Mouse (Mus musculus) intestine, embryonic 14.5 days (tissue): ENCODE results near the gene Fnbp4. TPM values are rescaled to one million over a fixed set of nuclear protein-coding genes. Genes with fewer than 3 reads are reported as not detected.

Experiments
- ATAC-seq: fragments of 200-750 bp; cut with Nextera tagmentation; replicated peaks from 2 replicates; pipeline ENCODE4 v1.8.0; 2017; ENCODE audit warnings: low read depth, moderate number of reproducible peaks, moderate TSS enrichment, moderate library complexity; ENCODE audit not compliant: low FRiP score, low TSS enrichment
- DNase-seq: peaks from one replicate; pipeline ENCODE4 v3.0.0-alpha.2; 2018; ENCODE audit warnings: low spot score
- H3K27ac ChIP-seq: fragments of 300-500 bp; sonication (generic); 2 replicates; pipeline ENCODE4 v1.5.1; 2014; ENCODE audit warnings: low read depth, mild to moderate bottlenecking, control low read depth
- H3K27me3 ChIP-seq: fragments of 300-500 bp; sonication (generic); replicated peaks from 2 replicates; pipeline ENCODE4 v1.6.1; 2014; ENCODE audit warnings: low read length, control low read depth; ENCODE audit not compliant: control insufficient read depth, insufficient read depth
- H3K36me3 ChIP-seq: fragments of 300-500 bp; sonication (generic); 2 replicates; pipeline ENCODE4 v1.6.1; 2014; ENCODE audit warnings: low read length, control low read depth; ENCODE audit not compliant: control insufficient read depth, insufficient read depth
- H3K4me1 ChIP-seq: fragments of 300-500 bp; sonication (generic); replicated peaks from 2 replicates; pipeline ENCODE4 v1.6.1; 2014; ENCODE audit warnings: low read length, control low read depth, mixed read lengths; ENCODE audit not compliant: control insufficient read depth, insufficient read depth
- H3K4me2 ChIP-seq: fragments of 300-500 bp; sonication (generic); 2 replicates; pipeline ENCODE4 v1.6.1; 2014; ENCODE audit warnings: low read length
- H3K4me3 ChIP-seq: fragments of 300-500 bp; sonication (generic); 2 replicates; pipeline ENCODE4 v1.5.1; 2014; ENCODE audit warnings: low read depth, low read length, control low read depth, mixed read lengths
- H3K9ac ChIP-seq: fragments of 300-500 bp; sonication (generic); 2 replicates; pipeline ENCODE4 v1.6.1; 2014; ENCODE audit warnings: mild to moderate bottlenecking, low read length
- H3K9me3 ChIP-seq: fragments of 300-500 bp; sonication (generic); 2 replicates; pipeline ENCODE4 v1.6.1; 2016; ENCODE audit warnings: low read length, control low read depth; ENCODE audit not compliant: control insufficient read depth
- WGBS: fragments of 180-500 bp; shearing (Covaris S2); extraction: QIAGEN DNeasy Blood & Tissue Kit; methylation state at CpG from one replicate; pipeline ENCODE4 v1.1.7; 2014; 5-methylcytosine and 5-hydroxymethylcytosine counted together
- polyA plus RNA-seq: library from polyadenylated mRNA; unstranded; fragments of >200 nt; fragmentation: Nextera tagmentation; extraction: Ambion mirVana; gene quantifications from 2 replicates; pipeline ENCODE4 v1.2.1, GENCODE M21; 2014

Gene Fnbp4
- polyA plus RNA-seq = 87.7 and 99.3 TPM in 2 replicates

DNA sequence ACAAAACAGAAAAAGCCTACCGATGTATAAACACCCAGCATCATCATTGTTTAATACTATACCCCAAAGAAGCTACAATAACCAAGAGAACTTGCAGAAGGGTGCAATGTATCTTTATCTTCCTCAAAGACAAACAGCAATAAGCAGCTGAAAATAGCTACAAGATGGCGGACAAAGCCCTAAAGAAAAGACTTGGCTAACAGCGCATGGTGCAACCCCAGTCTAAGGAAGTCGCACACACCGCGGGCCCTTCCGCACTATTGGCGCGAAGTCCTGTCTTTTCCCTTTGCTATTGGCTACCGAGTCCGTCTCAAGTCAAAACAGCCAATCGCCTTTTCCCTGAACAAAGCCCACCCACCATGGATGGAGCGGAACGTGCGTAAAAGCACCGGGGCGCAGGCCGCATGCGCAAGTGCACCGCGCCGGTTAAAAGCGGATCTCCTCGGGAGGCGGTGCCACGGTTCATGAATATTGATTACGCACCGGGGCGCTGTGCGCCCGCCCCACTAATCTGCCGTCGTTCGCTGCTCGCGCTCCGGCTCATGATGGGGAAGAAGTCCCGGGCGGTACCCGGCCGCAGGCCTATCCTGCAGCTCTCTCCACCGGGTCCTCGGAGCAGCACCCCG lies at the start of gene Fnbp4:
Gene Fnbp4, plus strand, starts transcription at position 318 of the 626 bp plus-strand sequence.
- peak within 1 kb of the TSS; percentile 96 for H3K9ac ChIP-seq
- H3K9me3 ChIP-seq = no peaks in the 10 kb centered on the region
- H3K4me2 ChIP-seq = peak within 1 kb of the TSS; percentile 88
- under 1% methylated on average over 44 of the region's 44 CpGs for WGBS
- H3K36me3 ChIP-seq = peaks cover 26% of the 10 kb centered on the region
- H3K4me1 ChIP-seq = peaks cover 10% of the 10 kb centered on the region; the same call in 1 of the 2 replicates
- peak; percentile 95 for DNase-seq
- H3K27ac ChIP-seq = peak within 1 kb of the TSS; percentile 96
- H3K4me3 ChIP-seq = peak within 1 kb of the TSS; percentile 97
- ATAC-seq = peak; percentile 99
- H3K27me3 ChIP-seq = no peaks in the 10 kb centered on the region

DNA sequence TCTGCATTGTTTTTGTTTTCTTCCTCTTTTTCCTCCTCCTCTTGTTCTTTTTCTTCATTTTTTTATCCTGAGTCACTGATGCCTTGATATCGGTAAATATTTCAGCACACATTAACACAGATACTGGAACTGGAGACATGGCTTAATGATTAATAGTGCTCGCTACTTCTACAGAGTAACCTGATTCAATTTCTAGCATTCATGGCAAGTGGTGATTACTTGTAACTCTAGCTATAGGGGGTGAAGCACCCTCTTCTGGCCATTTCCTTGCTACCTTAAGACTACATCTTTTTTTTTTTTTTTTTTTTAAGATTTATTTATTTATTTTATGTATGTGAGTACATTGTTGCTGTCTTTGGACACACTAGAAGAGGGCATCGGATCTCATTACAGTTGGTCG lies 44.2 kb upstream of the Fnbp4 start:
- ATAC-seq = no peak
- 90% methylated on average over 4 of the region's 4 CpGs for WGBS
- H3K9me3 ChIP-seq = no peaks in the 10 kb centered on the region
- H3K4me2 ChIP-seq = no peak overlapping the region
- H3K27ac ChIP-seq = no peak overlapping the region
- H3K27me3 ChIP-seq = no peaks in the 10 kb centered on the region
- H3K4me1 ChIP-seq = no peaks in the 10 kb centered on the region
- peaks cover 96% of the 10 kb centered on the region for H3K36me3 ChIP-seq
- no peak for DNase-seq
- no peak overlapping the region for H3K9ac ChIP-seq
- no peak overlapping the region for H3K4me3 ChIP-seq

DNA sequence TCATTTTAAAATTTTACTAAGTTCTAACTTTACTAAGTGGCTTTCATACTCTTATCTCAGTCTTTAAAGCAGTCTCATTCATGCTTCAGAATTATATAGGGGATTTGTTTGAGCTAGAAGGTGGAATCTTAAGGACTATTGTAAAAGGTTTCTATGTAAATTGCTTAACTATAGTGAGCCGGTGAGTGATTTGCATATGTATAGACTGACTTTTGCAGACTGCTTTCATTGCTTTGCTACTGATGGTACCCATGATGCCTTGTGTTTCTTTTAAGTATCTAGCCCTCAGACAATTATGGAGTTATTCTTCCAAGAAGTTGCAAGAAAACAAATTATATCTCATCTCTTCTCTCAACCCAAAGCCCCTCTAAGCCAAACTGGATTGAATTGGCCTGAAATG lies 36.6 kb upstream of the Fnbp4 start:
- Histone ChIP-seq H3K9me3 (no peaks in the 10 kb centered on the region), H3K27ac (no peak overlapping the region), H3K27me3 (no peaks in the 10 kb centered on the region), H3K4me3 (no peak overlapping the region), H3K4me1 (no peaks in the 10 kb centered on the region), H3K36me3 (peaks cover 95% of the 10 kb centered on the region), H3K9ac (no peak overlapping the region), H3K4me2 (no peak overlapping the region)
- WGBS = 86% methylated on average over 1 of the region's 1 CpGs
- DNase-seq (no peak), ATAC-seq (no peak)

GRCm38 (mm10) chr2:90715555-90716092 lies 29.5 kb upstream of the Fnbp4 start:
- ATAC-seq = no peak
- Histone ChIP-seq H3K36me3 (peaks cover 93% of the 10 kb centered on the region), H3K27ac (no peak overlapping the region), H3K4me1 (no peaks in the 10 kb centered on the region), H3K4me3 (no peak overlapping the region), H3K27me3 (no peaks in the 10 kb centered on the region), H3K9me3 (no peaks in the 10 kb centered on the region), H3K9ac (no peak overlapping the region), H3K4me2 (no peak overlapping the region)
- 93% methylated on average over 7 of the region's 7 CpGs for whole genome bisulfite sequencing
- DNase-seq = no peak

GRCm38 (mm10) chr2:90717366-90717765 lies 27.8 kb upstream of the Fnbp4 start:
- no peak overlapping the region for H3K4me3 ChIP-seq
- H3K4me1 ChIP-seq = no peaks in the 10 kb centered on the region
- H3K9me3 ChIP-seq = no peaks in the 10 kb centered on the region
- ATAC-seq (no peak), DNase-seq (no peak)
- 91% methylated on average over 4 of the region's 4 CpGs for WGBS
- no peak overlapping the region for H3K4me2 ChIP-seq
- peaks cover 92% of the 10 kb centered on the region for H3K36me3 ChIP-seq
- H3K27ac ChIP-seq = no peak overlapping the region
- no peak overlapping the region for H3K9ac ChIP-seq
- H3K27me3 ChIP-seq = no peaks in the 10 kb centered on the region

DNA sequence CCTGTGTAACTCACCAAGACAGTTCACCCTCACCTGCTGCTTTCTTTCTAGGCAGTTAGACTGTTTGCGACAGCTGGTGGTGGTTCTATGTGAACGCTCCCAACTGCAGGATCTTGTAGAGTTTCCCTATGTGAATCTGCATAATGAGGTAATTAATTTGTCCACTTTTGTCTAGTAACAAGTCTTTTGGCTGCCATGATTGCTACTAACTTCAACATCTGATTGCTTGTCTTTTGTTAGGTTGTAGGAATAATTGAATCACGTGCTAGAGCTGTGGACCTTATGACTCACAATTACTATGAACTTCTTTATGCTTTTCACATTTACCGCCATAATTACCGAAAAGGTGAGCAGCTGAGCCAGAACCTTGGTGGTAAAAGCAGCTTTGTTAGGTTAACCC lies 27.2 kb upstream of the Fnbp4 start:
- 97% methylated on average over 5 of the region's 5 CpGs for WGBS
- H3K9ac ChIP-seq = no peak overlapping the region
- DNase-seq (no peak), ATAC-seq (no peak)
- peaks cover 92% of the 10 kb centered on the region for H3K36me3 ChIP-seq
- no peak overlapping the region for H3K4me2 ChIP-seq
- H3K4me1 ChIP-seq = no peaks in the 10 kb centered on the region
- no peak overlapping the region for H3K4me3 ChIP-seq
- H3K27ac ChIP-seq = no peak overlapping the region
- no peaks in the 10 kb centered on the region for H3K27me3 ChIP-seq
- H3K9me3 ChIP-seq = no peaks in the 10 kb centered on the region

DNA sequence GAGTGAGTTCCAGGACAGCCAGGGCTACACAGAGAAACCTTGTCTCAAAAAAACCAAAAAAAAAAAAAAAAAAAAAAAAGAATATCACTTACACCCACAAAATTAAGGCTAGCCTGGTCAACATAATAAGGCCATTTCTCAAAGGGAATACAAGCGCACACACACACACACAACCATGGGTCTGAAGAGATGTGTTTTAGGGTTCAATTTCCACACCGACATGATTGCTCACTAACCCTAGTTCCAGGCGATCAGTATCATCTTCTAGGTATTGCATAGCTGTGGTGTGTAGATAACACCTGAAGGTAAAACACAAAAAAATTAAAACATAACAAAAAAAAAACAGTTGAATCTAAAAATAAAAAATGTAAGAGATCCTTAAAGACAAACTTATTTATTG lies 18.4 kb upstream of the Fnbp4 start:
- Histone ChIP-seq H3K27me3 (no peaks in the 10 kb centered on the region), H3K4me1 (no peaks in the 10 kb centered on the region), H3K9me3 (no peaks in the 10 kb centered on the region), H3K4me2 (no peak overlapping the region), H3K9ac (no peak overlapping the region), H3K36me3 (peaks cover 96% of the 10 kb centered on the region), H3K4me3 (no peak overlapping the region), H3K27ac (no peak overlapping the region)
- WGBS = 94% methylated on average over 3 of the region's 3 CpGs
- no peak for ATAC-seq
- no peak for DNase-seq

GRCm38 (mm10) chr2:90735326-90735725 lies 9.8 kb upstream of the Fnbp4 start:
- DNase-seq (no peak), ATAC-seq (no peak)
- Histone ChIP-seq H3K4me2 (no peak overlapping the region), H3K27me3 (no peaks in the 10 kb centered on the region), H3K9ac (no peak overlapping the region), H3K27ac (no peak overlapping the region), H3K36me3 (peaks cover 80% of the 10 kb centered on the region), H3K4me3 (no peak overlapping the region), H3K4me1 (no peaks in the 10 kb centered on the region), H3K9me3 (no peaks in the 10 kb centered on the region)
- WGBS = 87% methylated on average over 11 of the region's 11 CpGs

- DNase-seq (no peak), ATAC-seq (no peak)
- Histone ChIP-seq H3K9ac (no peak overlapping the region), H3K4me3 (no peak overlapping the region), H3K4me1 (no peaks in the 10 kb centered on the region), H3K36me3 (peaks cover 45% of the 10 kb centered on the region), H3K27ac (no peak overlapping the region), H3K9me3 (no peaks in the 10 kb centered on the region), H3K4me2 (no peak overlapping the region), H3K27me3 (no peaks in the 10 kb centered on the region)
- WGBS = 91% methylated on average over 3 of the region's 3 CpGs
Observed at GRCm38 (mm10) chr2:90738801-90739200, 6.4 kb upstream of the Fnbp4 start.
